Mouse (Mus musculus) kidney, adult 2 months (tissue): Measurements from ENCODE around the gene Elovl5.

Source experiments
- CTCF ChIP-seq: fragments of 200-500 bp; conservative IDR thresholded peaks from 2 replicates; pipeline ENCODE4 v1.5.1; 2011; ENCODE audit warnings: low read depth, mild to moderate bottlenecking, control low read depth, low read length, moderate library complexity, mixed read lengths; ENCODE audit not compliant: insufficient read depth, insufficient read length
- POLR2A ChIP-seq: fragments of 200-500 bp; IDR thresholded peaks from one replicate; pipeline ENCODE4 v1.6.1; 2011; ENCODE audit warnings: low read depth, low read length, control low read depth

DNA sequence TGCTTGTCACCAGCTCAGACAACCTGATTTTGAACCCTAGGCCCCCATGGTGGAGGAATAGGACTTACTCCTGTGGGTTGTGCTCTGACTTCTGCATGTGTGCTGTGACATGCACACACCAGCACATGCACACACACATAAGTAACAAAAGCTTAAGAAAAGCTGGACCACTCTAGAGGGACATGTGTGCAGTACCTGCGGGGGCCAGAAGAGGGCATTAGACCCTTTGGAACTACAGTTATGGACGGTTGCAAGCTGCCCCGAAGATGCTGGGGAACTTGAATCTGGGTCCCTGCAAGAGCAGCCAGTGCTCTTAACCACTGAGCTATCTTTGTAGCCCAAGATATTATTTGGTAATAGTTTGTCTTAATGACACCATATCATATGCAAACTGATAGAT lies 88.3 kb downstream of the Elovl5 start:
- TF ChIP-seq CTCF = peak; percentile 59
- no peak for TF ChIP-seq POLR2A
